Mouse (Mus musculus): Measurements from ENCODE around the gene Sufu. TPM values are rescaled to one million over a fixed set of nuclear protein-coding genes. Genes with fewer than 3 reads are reported as not detected.

Gene Sufu
- polyA plus RNA-seq, 1 experiment, result 12.4 TPM

DNA sequence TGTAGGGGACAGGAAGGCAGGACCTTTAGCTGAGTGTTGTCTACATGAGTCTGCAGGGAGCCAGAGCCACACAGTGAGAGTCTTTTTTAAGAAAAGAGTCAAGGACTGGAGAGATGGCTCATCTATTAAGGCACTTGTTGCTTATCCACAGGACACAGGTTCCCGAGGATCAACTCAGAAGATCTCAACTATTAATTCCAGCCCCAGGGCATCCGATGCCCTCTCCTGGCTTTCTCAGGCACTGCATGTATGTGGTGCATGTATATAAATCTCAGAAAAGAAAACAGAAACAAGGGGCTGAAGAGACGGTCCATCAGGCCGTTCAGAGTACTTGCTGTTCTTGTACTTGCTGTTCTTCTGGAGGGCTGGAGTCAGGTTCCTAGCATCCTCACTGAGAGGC lies 4.7 kb upstream of the Sufu start:
- DNase-seq (ENCODE audit: extremely low spot score in 1 of 2, low spot score in 1 of 2), result no peak

DNA sequence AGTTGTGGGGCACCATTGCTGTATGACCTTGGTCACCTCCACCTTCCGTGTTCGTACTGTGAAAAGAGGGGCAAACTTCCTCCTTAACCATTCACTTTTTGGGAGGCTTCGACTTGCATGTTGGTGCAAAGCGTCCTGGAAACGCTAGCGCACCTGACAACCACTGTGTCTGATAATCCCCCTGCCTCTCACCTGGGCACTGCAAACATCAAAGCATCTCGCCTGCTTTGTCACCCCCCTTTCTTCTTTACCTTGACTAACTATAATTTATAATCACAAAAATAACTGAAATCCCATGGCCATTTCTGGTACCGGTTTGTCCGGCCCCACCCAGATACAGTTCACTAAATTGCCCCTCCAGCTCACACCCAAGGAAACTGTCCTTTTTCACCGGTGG lies 2.0 kb upstream of the Sufu start:
- no peak for DNase-seq (ENCODE audit: extremely low spot score in 1 of 2, low spot score in 1 of 2)

DNA sequence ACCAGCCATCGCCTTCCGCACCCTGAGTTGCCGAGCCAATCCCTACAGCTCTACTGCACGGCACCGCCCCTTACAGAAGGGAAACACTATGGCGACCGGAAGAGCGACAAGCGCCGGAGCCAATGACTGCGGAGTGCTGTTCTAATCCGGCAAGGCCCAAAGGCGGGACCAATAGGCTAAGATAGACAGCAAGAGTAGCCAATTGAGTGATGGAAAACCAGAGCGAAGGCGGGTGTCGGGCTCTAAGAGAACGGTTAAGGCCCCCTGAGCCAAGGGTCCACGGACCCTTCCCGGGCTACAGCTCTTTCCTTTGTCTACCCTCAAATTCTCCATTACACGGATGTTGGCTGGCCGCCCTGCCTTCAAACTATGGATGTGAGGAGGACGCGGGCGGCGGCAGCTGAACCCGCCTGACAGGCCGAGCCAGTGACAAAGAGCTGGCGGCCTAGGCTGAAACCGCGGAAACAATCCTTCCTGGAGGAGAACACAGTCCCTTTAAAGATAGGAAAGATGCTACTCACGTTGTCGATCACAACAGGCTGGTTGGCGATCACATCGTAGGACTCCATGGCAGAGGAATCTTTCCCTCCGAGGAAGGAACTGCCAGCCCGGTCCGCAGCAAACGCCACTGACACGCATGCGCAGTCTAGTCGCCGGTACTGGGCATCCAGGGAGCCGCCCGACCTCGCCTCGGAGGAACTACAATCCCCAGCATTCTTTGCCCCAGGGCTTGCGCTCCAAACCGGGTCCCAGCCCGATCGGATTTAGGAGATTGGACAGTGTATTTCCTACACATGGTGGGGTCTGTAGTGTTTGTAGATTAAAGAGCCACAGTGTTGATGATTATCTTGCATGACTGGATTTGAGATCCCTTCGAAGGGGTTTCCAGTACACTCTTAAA lies 1.3 kb upstream of the Sufu start, which contains the start of gene Actr1a:
TSS of gene Actr1a (minus strand) at position 640 of the 901 bp plus-strand sequence.
- DNase-seq (ENCODE audit: extremely low spot score in 1 of 2, low spot score in 1 of 2), result peak; percentile 96 to 100

DNA sequence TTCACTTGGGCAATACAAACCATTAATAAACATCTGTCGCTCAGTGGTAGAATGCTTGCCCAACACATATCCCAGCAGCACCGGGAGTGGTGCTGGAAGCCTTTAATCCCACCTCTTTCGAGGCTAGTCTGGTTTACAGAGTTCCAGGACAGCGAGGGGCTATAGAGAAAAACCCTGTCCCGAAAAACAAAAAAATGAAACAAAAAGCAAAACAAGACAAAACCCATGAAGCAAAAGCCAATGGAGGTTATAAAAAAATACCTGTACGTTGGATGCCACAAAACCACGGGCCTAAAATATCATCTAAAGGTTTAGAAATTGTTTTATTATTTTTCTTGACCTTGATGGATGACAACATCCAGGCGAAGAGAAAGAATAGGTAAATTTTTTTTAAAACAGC lies 587 bp upstream of the Sufu start:
- DNase-seq (ENCODE audit: extremely low spot score in 1 of 2, low spot score in 1 of 2), result no peak

DNA sequence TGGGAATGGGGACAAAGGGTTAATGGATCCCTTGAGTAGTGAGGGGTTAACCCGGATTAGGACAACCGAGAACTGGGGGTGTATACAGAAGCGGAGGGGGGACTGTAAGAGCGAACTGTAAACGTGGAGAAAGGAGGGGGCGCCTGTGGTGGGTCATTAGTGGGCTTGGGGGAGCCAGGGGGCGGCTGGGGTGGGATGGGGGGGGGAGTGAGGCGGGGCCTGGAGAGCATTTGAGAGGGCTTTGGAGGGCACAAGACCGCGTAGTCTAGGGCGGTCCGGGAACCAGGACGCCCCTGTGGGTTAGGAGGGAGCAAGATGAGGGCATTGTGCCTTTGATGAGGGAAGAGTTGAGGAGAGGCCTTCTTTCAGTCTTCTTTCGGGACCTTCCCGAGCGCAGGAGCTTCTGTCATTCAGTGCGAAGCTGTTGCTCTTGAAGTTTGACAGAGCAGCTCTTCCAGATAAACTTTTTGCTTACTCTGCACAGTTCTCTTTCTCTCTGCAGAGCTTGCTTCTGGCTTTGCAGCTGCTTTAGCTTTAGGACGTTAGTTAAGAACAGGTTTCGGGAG lies 823 bp downstream of the Sufu start:
- DNase-seq (ENCODE audit: extremely low spot score in 1 of 2, low spot score in 1 of 2), result no peak

DNA sequence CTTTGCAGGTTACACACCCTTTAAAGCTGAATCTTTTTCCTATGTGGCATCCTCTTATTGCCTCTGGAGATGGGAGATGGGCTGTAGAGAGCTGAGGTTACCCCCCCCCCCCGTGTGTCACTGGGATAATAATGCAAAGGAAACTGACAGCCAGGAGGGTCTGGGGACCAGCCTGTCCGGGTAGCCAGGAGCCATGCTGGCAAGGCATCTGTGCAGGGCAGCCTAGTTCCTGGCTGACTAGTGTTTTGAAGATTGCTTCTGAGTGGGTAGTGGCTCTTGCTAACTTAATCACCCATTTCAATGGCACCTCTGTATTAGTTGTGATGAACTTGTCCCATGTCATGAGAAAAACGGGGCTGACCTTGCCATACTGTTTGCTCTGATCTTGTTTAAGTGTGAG lies 1.7 kb downstream of the Sufu start:
- no peak for DNase-seq (ENCODE audit: extremely low spot score in 1 of 2, low spot score in 1 of 2)

DNA sequence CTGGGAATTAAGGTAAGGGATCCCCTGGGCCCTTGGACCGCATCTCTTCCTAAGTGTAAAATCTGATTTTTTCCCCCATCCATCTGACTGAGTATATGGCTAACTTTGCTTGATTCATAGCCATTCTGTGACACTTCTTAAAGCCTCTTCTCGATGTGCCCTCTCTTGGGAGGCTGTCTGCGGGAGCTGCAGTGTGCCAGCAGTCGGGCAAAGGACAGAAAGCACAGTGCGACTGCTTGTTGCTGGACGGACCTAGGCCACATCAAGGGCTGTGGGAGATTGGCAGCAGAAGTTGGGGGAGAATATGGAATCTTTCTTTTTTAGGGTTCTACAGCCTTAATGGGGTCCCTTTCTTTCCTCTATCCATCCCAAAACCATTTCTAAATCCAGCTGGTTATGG lies 2.7 kb downstream of the Sufu start:
- no peak for DNase-seq (ENCODE audit: extremely low spot score in 1 of 2, low spot score in 1 of 2)

DNA sequence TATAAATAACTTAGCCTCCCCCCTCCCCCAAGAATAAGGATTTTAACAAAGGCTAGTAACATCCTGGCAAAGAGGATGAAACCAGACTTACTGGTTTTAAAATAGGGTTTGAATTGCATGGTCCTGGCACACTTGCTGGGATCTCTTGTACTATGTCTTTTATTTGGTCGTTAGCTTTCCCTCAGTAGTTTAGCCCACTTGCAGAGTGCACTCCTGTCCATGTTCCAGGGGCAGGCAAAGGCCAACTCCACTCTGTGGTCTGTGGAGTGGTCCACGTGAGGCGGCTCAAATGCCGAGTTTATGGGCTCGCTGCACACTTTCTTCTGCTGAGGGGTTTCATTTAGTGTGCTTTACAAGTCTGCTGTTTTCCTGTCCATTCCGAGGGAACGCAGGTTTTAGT lies 3.2 kb downstream of the Sufu start:
- no peak for DNase-seq (ENCODE audit: extremely low spot score in 1 of 2, low spot score in 1 of 2)

DNA sequence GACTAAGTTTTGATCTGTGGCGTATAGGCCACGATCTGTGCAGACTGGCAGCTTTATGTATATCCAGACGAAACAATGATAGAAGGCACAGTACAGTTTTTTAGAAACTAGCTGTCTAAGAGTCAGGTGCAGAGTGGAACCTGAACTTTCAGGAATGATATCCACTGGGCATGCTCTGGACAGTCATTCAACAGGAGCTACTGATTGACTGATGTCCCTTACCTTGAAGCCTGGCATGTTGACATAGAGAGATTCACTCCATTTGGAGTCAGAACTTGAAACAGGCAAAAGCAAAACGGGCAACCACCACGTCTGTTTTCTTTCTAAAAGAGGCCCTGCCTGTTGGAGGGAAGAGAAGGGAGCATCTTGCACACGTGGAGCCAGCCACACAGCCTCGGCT lies 3.9 kb downstream of the Sufu start:
- DNase-seq (ENCODE audit: extremely low spot score in 1 of 2, low spot score in 1 of 2), result no peak

DNA sequence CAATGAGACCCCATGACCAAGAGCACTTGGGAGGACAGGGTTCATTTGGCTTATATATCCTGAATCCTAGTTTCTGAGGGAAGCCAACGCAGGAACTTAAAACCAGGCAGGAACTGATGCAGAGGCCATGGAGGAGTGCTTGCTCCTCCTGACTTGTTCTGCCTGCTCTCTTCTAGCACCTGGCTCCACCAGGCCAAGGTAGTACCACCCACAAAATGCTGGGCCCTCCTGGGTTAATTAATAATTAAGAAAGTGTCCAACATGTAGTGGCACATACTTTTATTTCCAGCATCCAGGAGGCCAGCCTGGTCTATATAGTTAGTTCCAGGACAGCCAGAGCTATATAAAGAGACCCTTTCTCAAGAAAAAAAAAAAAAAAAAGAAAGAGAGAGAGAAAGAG lies 7.3 kb downstream of the Sufu start:
- DNase-seq (ENCODE audit: extremely low spot score in 1 of 2, low spot score in 1 of 2), result no peak

DNA sequence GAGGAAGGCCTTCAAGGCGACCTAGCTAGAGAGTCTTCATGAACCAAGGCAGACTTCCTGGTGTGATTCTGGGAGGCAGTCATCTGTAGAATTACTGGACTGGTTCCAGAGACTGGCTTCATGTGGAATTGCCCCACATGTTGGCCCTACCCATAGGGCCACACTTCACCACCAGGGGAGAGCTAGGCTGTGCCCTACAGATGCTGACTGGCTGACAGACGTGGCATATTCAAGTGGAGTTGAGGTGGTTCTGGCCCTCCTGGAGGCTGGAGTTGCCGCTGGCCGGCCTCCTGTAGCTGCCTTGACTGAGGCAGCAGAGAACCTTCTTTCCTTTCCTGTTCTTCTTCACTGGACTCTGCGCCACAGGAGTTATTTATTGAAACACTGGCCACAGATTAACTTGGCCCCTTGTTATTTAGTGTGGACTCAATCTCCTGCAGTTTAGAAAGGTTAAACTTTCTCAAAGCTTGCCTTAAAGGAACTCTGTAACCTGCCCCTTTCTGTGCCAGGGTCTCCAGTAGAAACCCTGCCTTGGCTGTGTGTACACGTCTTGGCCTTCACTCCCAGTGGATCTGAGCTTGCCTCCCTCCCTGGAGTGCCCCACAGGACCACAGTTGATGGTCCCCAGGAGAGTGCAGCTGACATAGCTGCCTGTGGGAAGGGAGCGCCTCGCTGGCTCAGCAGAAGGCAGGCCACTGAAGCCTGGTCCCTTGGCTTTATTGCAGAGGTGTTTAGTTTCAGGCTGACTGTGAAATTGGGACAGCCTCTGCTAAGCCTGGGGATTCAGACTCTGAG lies 10.1 kb downstream of the Sufu start:
- DNase-seq (ENCODE audit: extremely low spot score in 1 of 2, low spot score in 1 of 2), result no peak

DNA sequence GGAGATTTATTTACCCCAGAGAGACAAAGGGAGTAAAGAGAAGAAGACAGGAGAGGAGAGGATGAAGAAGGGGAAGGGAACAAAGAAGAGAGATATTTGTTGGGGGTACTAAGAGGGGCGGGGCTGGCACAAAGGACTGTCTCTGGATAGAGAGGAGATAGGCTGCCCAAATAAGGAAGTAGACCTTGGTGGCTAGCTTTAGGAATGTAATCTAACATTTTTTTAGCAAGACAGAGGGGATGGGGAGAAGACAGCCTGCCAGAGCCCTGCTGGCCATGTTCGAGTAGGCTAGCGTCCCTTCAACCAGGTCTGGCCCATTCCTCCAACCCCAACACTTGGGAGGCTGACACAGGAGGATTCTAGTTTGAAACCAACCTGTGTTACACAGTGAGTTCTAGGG lies 12.8 kb downstream of the Sufu start:
- DNase-seq (ENCODE audit: extremely low spot score in 1 of 2, low spot score in 1 of 2), result no peak

DNA sequence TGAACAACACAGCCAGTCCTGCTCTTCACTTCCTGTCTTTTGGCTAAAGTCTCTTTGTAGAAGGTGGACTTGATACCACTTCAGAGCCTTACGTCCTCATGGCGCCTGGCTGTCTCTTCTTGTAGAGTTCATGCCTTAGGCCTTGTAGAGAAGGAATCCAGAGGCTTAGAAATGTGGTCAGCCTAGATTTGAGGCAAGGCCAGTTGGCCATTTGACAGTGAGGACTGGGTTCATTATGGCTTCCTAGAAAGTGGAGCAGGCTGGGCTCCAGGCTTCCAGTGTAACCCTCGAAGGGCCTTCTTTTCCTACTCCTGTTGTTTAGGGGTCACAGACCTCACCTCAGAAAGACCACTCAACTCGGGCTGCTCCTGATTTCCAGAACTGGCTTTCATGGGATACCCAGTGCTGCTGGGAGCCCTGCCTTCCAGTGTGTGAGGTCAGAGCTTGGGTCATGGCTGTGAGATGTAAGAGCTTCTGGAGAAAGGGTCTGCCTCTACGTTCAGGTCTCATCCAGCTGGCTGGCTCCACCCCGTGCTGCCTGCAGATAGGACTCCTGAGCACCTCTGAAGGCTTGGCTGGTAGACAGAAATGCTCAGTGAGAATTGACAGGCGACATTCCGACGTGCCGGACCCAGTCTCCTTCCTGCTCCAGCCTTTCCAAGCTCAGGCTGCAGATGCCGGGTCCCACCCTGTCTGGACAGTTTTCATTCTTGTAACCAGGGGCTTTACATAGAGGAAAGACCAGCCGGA lies 15.5 kb downstream of the Sufu start:
- DNase-seq (ENCODE audit: extremely low spot score in 1 of 2, low spot score in 1 of 2), result peak in 1 of 2 experiments; percentile 13

DNA sequence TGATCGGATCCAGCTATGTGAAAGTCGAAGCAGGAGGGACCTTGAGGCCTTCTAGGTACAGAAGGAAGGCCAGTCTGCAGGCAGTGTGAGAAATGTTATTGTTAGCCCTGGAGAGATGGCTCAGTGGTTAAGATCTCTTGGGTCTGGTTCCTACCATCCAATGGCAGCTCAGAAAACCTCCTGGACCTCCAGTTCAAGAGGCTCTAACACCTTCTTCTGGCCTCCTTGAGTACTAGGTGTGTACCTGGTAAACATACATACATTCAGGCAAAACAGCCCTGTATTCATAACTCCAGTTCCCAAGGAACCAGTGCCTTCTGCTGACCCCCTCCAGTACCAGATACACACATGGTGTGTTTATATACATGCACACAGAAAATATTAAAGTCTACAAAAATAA lies 17.3 kb downstream of the Sufu start:
- no peak for DNase-seq (ENCODE audit: extremely low spot score in 1 of 2, low spot score in 1 of 2)

DNA sequence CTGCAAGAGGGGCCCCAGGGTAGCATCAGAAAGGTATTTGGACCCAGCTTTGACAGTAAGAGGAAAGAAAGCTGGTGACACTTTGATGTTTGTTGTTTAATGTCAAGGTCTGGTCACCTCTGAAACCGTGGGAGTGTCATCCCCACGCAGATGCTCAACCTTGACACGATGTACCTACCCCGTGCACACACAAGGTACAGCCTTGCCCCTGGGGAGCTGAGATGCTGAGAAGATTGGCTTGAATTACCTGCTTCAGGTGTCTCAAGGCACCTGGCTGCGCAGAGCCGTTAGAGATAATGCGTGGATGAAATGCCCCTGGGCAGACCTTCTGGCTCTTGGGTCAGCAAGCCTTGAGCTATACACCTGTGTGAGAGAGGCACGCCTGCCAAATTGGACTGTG lies 17.8 kb downstream of the Sufu start:
- DNase-seq (ENCODE audit: extremely low spot score in 1 of 2, low spot score in 1 of 2), result no peak

DNA sequence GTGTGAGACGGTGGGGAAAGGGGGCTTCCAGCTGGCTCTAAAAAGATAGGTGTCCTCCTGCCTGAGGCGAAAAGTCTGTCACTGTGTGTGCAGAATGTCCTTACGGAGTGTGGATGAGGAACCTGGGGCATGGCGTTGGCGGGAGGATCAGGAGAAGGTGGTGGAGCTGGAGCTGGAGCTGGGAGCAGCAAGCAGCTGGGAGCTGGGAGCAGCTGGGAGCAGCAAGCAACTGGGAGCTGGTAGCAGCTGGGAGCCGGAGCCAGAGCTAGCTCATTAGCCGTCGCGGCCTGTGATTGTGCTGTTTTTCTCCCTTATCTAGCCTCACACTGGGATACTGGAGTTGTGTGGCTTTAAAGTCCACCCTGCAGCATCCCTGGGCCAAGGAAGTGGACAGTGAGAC lies 19.6 kb downstream of the Sufu start:
- DNase-seq (ENCODE audit: extremely low spot score in 1 of 2, low spot score in 1 of 2), result peak in 1 of 2 experiments; percentile 18

DNA sequence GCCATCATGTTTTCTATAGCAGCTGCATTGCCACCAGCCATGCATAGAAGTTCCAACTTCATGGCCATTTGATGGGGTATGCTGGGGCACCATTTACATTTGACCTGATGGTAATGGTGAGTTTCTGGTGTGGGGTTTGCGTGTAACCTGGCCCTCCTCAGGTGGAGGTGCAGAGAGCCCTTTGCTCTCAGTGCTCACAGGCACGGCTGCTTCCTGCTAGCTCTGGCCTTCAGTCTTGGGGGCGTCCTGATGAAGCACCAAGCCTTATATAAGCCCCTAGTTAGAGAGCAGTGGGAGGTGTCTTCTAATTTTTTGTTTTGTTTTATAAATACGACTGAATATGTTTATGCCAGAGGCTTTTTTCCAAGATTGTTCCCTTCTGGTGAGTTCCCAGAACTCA lies 21.4 kb downstream of the Sufu start:
- DNase-seq (ENCODE audit: extremely low spot score in 1 of 2, low spot score in 1 of 2), result peak in 1 of 2 experiments; percentile 21

DNA sequence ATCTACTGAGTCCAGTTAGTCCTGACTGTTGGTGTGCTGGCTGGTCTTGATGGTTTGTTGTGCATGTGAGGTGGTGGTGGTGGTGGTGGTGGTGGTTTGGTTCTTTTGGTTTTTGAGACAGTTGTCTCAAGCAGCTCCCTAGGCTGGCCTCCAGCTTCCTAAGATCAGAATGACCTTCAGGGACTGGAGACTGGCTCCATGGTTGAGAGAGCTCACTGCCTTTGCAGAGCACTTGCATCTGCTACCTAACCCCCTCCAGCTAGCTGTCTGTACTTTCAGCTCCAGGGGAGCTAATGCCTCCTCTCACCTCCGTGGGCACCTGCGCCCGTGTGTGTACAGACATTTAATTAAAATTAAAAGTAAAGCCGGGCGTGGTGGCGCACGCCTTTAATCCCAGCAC lies 23.7 kb downstream of the Sufu start:
- DNase-seq (ENCODE audit: extremely low spot score in 1 of 2, low spot score in 1 of 2), result no peak

DNA sequence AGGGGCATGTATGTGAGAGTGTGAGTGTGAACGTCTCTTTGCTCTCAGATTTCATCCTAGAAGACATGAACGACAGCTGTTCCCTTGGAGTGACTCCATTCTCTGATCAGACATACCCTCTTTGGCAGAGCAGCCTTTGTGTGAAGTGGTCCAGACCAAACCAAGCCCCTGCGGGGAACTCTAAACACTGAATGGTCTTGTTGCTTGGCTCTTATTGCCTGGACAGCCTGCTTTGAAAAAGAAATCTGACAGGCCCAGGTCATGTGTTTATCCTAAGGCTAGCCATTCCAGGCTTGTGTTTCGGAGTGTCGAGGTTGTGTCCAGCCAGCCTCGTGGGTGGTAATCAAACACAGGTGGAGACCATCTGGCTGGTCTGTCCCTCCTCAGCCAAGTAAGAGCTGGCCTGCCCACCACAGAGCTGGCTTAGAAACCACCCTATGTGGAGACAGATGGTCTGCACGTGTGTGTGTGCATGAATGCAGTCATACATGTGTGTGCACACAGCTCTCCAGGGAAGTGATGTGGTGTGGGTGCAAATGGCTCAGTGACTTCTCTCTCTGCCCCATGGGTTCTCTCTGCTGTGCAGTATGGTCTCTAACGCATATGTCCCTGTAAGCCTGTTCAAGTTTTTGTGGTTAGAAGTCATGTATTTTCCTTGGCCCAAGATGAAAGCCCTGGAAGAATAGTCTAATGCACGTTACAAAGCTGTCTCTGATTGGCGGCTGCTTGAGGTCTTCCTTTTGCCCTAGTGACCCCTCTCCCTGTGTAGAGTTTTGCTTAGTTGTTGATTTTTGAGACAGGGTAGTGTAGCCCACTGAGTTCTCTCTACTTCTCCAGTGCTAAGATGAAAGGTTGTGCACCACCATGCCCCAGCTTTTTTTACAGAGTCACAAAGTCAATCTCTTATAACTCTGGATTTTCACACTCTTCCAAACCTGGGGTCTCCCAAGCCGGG lies 26.0 kb downstream of the Sufu start:
- no peak for DNase-seq (ENCODE audit: extremely low spot score in 1 of 2, low spot score in 1 of 2)

DNA sequence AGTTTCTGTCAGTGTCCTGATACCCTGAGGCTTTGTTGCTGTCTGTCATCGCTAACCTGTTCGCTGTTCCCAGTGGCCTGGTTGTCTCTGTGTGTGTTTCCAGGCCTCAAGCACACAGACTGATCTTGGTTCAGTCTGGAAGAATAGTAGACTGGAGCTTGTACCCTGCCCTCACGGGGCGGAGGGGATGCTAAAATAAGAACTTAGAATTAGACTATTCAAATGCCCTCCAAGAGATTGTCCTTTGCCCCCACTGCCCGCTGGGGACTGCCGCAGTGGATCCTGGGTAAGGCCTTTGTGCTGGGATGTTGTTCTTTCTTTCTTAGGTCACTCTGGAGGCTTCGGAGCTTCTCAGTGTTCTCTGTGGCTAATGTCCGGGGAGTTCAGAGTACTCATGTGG lies 28.6 kb downstream of the Sufu start:
- no peak for DNase-seq (ENCODE audit: extremely low spot score in 1 of 2, low spot score in 1 of 2)
